Mouse (Mus musculus): Measurements from ENCODE around the gene Per2. TPM values are rescaled to one million over a fixed set of nuclear protein-coding genes. Genes with fewer than 3 reads are reported as not detected.
A peak's percentile ranks its signal among the peaks of the same experiment; 100 is the strongest.

The Per2 gene
- polyA plus RNA-seq, 1 experiment from 2014 or later = 12.2 TPM

- peak overlapping the region; percentile 56 for H3K9ac ChIP-seq (ENCODE audit: low read length)
Measured at GRCm38 (mm10) chr1:91442350-91442990, 16.7 kb downstream of the Per2 start.

GRCm38 (mm10) chr1:91441855-91442254 is 17.3 kb downstream of the Per2 start:
- Histone ChIP-seq H3K27ac (ENCODE audit: low read length) (no peak overlapping the region), H3K9ac (ENCODE audit: low read length) (no peak overlapping the region), H3K27me3 (ENCODE audit: control insufficient read depth, insufficient read depth, low read depth, low read length) (no peaks in the 10 kb centered on the region), H3K4me2 (ENCODE audit: low read depth, low read length) (no peak overlapping the region), H3K9me3 (ENCODE audit: control insufficient read depth, low read length) (no peaks in the 10 kb centered on the region), H3K4me3 (ENCODE audit: low read length) (no peak overlapping the region), H3K4me1 (replicated peaks; ENCODE audit: control insufficient read depth, insufficient read depth, low read length) (peaks cover 11% of the 10 kb centered on the region), H3K36me3 (ENCODE audit: control insufficient read depth, insufficient read depth, low read length) (peaks cover 27% of the 10 kb centered on the region)
- WGBS = 85% methylated on average over 3 of the region's 3 CpGs
- ATAC-seq (ENCODE audit: low read depth) = no peak

More at GRCm38 (mm10) chr1:91442350-91442990, 16.7 kb downstream of the Per2 start:
- peak; percentile 75 for ATAC-seq (ENCODE audit: low read depth)
- peaks cover 31% of the 10 kb centered on the region for H3K36me3 ChIP-seq (ENCODE audit: control insufficient read depth, insufficient read depth, low read length)
- peak overlapping the region; percentile 86 for H3K27ac ChIP-seq (ENCODE audit: low read length)
- H3K27me3 ChIP-seq (ENCODE audit: control insufficient read depth, insufficient read depth, low read depth, low read length) = no peaks in the 10 kb centered on the region
- H3K4me3 ChIP-seq (ENCODE audit: low read length) = peak overlapping the region; percentile 14; the same call in 1 of the 2 replicates
- peaks cover 3% of the 10 kb centered on the region for H3K9me3 ChIP-seq (ENCODE audit: control insufficient read depth, low read length)
- 68% methylated on average over 6 of the region's 7 CpGs for WGBS
- H3K4me2 ChIP-seq (ENCODE audit: low read depth, low read length) = peak overlapping the region; percentile 25; the same call in 1 of the 2 replicates
- peaks cover 8% of the 10 kb centered on the region for H3K4me1 ChIP-seq (replicated peaks; ENCODE audit: control insufficient read depth, insufficient read depth, low read length)

GRCm38 (mm10) chr1:91439776-91440175 is 19.3 kb downstream of the Per2 start:
- H3K9me3 ChIP-seq (ENCODE audit: control insufficient read depth, low read length) = no peaks in the 10 kb centered on the region
- H3K27me3 ChIP-seq (ENCODE audit: control insufficient read depth, insufficient read depth, low read depth, low read length) = no peaks in the 10 kb centered on the region
- WGBS = 90% methylated on average over 8 of the region's 8 CpGs
- no peak overlapping the region for H3K27ac ChIP-seq (ENCODE audit: low read length)
- H3K9ac ChIP-seq (ENCODE audit: low read length) = no peak overlapping the region
- peaks cover 26% of the 10 kb centered on the region for H3K36me3 ChIP-seq (ENCODE audit: control insufficient read depth, insufficient read depth, low read length)
- no peak for ATAC-seq (ENCODE audit: low read depth)
- H3K4me3 ChIP-seq (ENCODE audit: low read length) = no peak overlapping the region
- H3K4me2 ChIP-seq (ENCODE audit: low read depth, low read length) = no peak overlapping the region
- H3K4me1 ChIP-seq (replicated peaks; ENCODE audit: control insufficient read depth, insufficient read depth, low read length) = peaks cover 20% of the 10 kb centered on the region

DNA sequence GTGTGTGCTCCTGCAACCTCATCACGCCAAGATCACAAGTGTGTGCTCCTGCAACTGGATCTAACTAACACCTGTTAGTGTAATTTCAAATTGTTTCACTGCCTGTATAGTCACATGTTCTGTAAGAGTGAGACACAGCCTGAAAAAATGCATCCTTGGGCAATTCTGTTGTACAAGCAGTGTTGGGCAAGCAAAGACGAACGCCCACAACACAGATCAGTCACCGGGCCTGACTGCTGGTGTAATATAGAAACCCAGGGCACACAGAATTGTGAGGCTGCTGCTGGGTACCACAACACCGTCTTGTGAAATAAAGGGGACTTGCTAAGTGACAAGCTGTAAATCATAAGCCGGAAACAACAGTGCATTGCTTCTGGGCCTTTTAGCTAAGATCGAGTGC is 21.6 kb downstream of the Per2 start:
- Histone ChIP-seq H3K9me3 (ENCODE audit: control insufficient read depth, low read length) (no peaks in the 10 kb centered on the region), H3K9ac (ENCODE audit: low read length) (no peak overlapping the region), H3K4me3 (ENCODE audit: low read length) (no peak overlapping the region), H3K4me1 (replicated peaks; ENCODE audit: control insufficient read depth, insufficient read depth, low read length) (peaks cover 20% of the 10 kb centered on the region), H3K27me3 (ENCODE audit: control insufficient read depth, insufficient read depth, low read depth, low read length) (no peaks in the 10 kb centered on the region), H3K4me2 (ENCODE audit: low read depth, low read length) (no peak overlapping the region), H3K36me3 (ENCODE audit: control insufficient read depth, insufficient read depth, low read length) (peaks cover 27% of the 10 kb centered on the region), H3K27ac (ENCODE audit: low read length) (peak overlapping the region; percentile 97)
- 86% methylated on average over 7 of the region's 7 CpGs for WGBS
- ATAC-seq (ENCODE audit: low read depth) = no peak

GRCm38 (mm10) chr1:91437083-91437400 is 22.1 kb downstream of the Per2 start:
- Histone ChIP-seq H3K36me3 (ENCODE audit: control insufficient read depth, insufficient read depth, low read length) (peaks cover 31% of the 10 kb centered on the region), H3K27ac (ENCODE audit: low read length) (peak overlapping the region; percentile 97)
- no peak for ATAC-seq (ENCODE audit: low read depth)

DNA sequence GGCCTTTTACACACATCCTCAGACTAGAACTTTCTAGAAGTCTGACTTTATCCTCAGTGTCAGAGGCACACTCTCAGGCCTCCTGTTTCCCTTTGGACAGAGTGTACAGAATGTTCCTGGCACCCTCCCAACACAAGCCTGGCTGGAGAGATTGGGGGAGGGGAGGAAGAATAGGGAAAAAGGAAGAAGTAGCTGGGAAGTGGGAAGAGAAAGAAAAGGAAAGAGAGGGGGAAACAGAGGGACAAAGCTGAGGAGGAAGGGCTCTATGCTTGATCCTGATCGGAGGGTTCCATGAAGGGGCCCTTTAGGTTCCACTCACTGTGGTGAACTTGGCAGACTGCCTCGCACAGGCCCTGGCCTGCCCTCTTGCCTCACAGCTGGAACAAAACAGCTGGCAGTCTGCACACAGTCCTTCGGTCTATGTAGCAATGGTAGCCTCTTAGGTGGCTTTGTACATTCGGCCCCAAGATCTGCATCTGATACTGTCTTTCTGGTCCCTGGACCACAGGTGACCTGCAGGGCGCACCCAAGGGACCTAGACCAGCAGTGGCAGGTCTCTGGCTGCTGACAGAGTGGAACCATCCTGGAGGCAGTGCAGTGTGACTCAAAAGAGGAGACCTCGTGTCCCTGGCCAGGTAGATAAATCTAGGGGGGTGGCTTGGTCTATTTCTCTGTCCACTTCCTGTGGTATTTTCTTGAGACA is 22.6 kb downstream of the Per2 start:
- peaks cover 20% of the 10 kb centered on the region for H3K4me1 ChIP-seq (replicated peaks; ENCODE audit: control insufficient read depth, insufficient read depth, low read length)
- ATAC-seq (ENCODE audit: low read depth) = peak; percentile 94
- H3K9ac ChIP-seq (ENCODE audit: low read length) = no peak overlapping the region
- WGBS = 41% methylated on average over 6 of the region's 6 CpGs
- H3K36me3 ChIP-seq (ENCODE audit: control insufficient read depth, insufficient read depth, low read length) = peaks cover 31% of the 10 kb centered on the region
- no peaks in the 10 kb centered on the region for H3K27me3 ChIP-seq (ENCODE audit: control insufficient read depth, insufficient read depth, low read depth, low read length)
- no peak overlapping the region for H3K4me3 ChIP-seq (ENCODE audit: low read length)
- no peak overlapping the region for H3K4me2 ChIP-seq (ENCODE audit: low read depth, low read length)
- peak overlapping the region; percentile 97 for H3K27ac ChIP-seq (ENCODE audit: low read length)
- no peaks in the 10 kb centered on the region for H3K9me3 ChIP-seq (ENCODE audit: control insufficient read depth, low read length)

More at GRCm38 (mm10) chr1:91437083-91437400, 22.1 kb downstream of the Per2 start:
- H3K4me2 ChIP-seq (ENCODE audit: low read depth, low read length) = no peak overlapping the region
- H3K9me3 ChIP-seq (ENCODE audit: control insufficient read depth, low read length) = no peaks in the 10 kb centered on the region
- no peak overlapping the region for H3K9ac ChIP-seq (ENCODE audit: low read length)
- H3K4me1 ChIP-seq (replicated peaks; ENCODE audit: control insufficient read depth, insufficient read depth, low read length) = peaks cover 20% of the 10 kb centered on the region
- WGBS = 89% methylated on average over 3 of the region's 3 CpGs
- H3K27me3 ChIP-seq (ENCODE audit: control insufficient read depth, insufficient read depth, low read depth, low read length) = no peaks in the 10 kb centered on the region
- no peak overlapping the region for H3K4me3 ChIP-seq (ENCODE audit: low read length)

- Histone ChIP-seq H3K27ac (ENCODE audit: low read length) (peak overlapping the region; percentile 97), H3K9me3 (ENCODE audit: control insufficient read depth, low read length) (no peaks in the 10 kb centered on the region), H3K4me2 (ENCODE audit: low read depth, low read length) (no peak overlapping the region), H3K36me3 (ENCODE audit: control insufficient read depth, insufficient read depth, low read length) (peaks cover 32% of the 10 kb centered on the region), H3K27me3 (ENCODE audit: control insufficient read depth, insufficient read depth, low read depth, low read length) (no peaks in the 10 kb centered on the region), H3K4me3 (ENCODE audit: low read length) (no peak overlapping the region), H3K9ac (ENCODE audit: low read length) (peak overlapping the region; percentile 27; the same call in 1 of the 2 replicates), H3K4me1 (replicated peaks; ENCODE audit: control insufficient read depth, insufficient read depth, low read length) (peaks cover 20% of the 10 kb centered on the region)
- 80% methylated on average over 13 of the region's 13 CpGs for WGBS
- ATAC-seq (ENCODE audit: low read depth) = peak; percentile 37; the same call in 1 of the 2 replicates
Measured at GRCm38 (mm10) chr1:91435606-91436130, 23.5 kb downstream of the Per2 start.

GRCm38 (mm10) chr1:91434905-91435304 is 24.2 kb downstream of the Per2 start:
- Histone ChIP-seq H3K27me3 (ENCODE audit: control insufficient read depth, insufficient read depth, low read depth, low read length) (no peaks in the 10 kb centered on the region), H3K36me3 (ENCODE audit: control insufficient read depth, insufficient read depth, low read length) (peaks cover 30% of the 10 kb centered on the region), H3K9ac (ENCODE audit: low read length) (no peak overlapping the region), H3K9me3 (ENCODE audit: control insufficient read depth, low read length) (no peaks in the 10 kb centered on the region), H3K4me3 (ENCODE audit: low read length) (no peak overlapping the region), H3K4me2 (ENCODE audit: low read depth, low read length) (no peak overlapping the region), H3K4me1 (replicated peaks; ENCODE audit: control insufficient read depth, insufficient read depth, low read length) (peaks cover 20% of the 10 kb centered on the region), H3K27ac (ENCODE audit: low read length) (no peak overlapping the region)
- ATAC-seq (ENCODE audit: low read depth) = no peak
- WGBS = 94% methylated on average over 8 of the region's 8 CpGs

GRCm38 (mm10) chr1:91430761-91431160 is 28.4 kb downstream of the Per2 start:
- Histone ChIP-seq H3K36me3 (ENCODE audit: control insufficient read depth, insufficient read depth, low read length) (peaks cover 33% of the 10 kb centered on the region), H3K4me2 (ENCODE audit: low read depth, low read length) (no peak overlapping the region), H3K4me1 (replicated peaks; ENCODE audit: control insufficient read depth, insufficient read depth, low read length) (peaks cover 6% of the 10 kb centered on the region), H3K27ac (ENCODE audit: low read length) (no peak overlapping the region), H3K9ac (ENCODE audit: low read length) (no peak overlapping the region), H3K27me3 (ENCODE audit: control insufficient read depth, insufficient read depth, low read depth, low read length) (no peaks in the 10 kb centered on the region), H3K4me3 (ENCODE audit: low read length) (no peak overlapping the region), H3K9me3 (ENCODE audit: control insufficient read depth, low read length) (no peaks in the 10 kb centered on the region)
- ATAC-seq (ENCODE audit: low read depth) = no peak
- 57% methylated on average over 7 of the region's 7 CpGs for WGBS
